Mouse (Mus musculus): Measurements from ENCODE around the gene Mfsd4b4. TPM values are rescaled to one million over a fixed set of nuclear protein-coding genes. Genes with fewer than 3 reads are reported as not detected.
A peak's percentile ranks its signal among the peaks of the same experiment; 100 is the strongest.
"Not testable (repeated sequence)": the region's sequence is repeated elsewhere in the genome, so short reads cannot be mapped to it uniquely, and the experiment has no call there.

The Mfsd4b4 gene
- polyA plus RNA-seq (2016; fragmentation: Nextera tagmentation; extraction: Ambion mirVana), result 5.4 and 5.6 TPM in 2 replicates

DNA sequence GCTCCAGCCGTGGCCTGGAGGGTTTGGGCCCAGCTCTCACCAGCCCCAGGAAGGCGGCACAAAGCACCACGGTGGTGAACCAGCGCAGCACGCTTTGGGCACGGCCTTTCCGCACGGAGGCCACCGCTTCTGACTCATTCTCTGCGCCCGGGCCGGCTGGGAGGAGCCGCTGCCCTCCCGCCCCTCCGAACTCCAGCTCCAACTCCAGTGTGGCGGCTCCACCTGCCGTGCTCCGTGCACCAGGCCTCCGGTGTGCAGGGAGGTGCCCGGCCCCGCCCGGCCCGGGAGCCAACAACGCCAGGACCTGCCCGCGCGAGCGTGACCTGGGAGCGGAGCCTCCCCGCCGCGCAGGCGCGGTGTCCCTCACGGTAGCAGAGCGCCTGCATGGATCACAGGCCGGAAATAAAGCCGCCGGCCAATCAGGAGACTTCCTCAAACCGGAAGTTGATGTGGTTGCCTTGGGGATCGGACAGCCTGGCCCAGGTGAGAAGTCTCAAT is at the start of gene Mfsd4b4:
Gene Mfsd4b4, minus strand, starts transcription at position 365 of the 498 bp plus-strand sequence.
- ATAC-seq (ENCODE audit: low FRiP score), result peak; percentile 99

DNA sequence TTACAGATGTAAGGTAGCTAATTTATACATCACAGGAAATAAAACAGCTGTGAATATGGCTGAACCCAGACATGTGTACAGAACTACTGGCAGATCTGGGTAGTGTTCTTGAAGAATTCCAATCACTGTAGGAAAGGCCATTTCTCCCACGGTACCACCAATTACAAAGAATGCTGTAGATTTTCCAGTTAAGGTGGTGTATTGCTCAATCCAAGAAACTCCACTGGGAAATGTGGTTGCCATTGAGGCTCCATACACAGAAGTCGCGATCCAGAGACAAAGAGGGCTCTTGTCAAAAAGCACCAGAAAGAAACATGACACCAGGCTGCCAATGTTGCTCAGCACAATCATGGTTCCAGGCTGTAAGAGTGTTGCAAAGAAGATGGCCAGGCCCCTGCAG is 48.2 kb upstream of the Mfsd4b4 start:
- H3K9me3 ChIP-seq; ATAC-seq (ENCODE audit: low FRiP score); H3K27me3 ChIP-seq; H3K4me3 ChIP-seq (replicated peaks); H3K9ac ChIP-seq; H3K36me3 ChIP-seq (replicated peaks); H3K4me1 ChIP-seq; H3K4me2 ChIP-seq; H3K27ac ChIP-seq: not testable (repeated sequence)
- WGBS, result 86% methylated on average over 3 of the region's 3 CpGs

More for the DNA sequence above, at the start of gene Mfsd4b4:
- Histone ChIP-seq H3K4me2 (peak within 1 kb of the TSS; percentile 76), H3K4me1 (peaks cover 12% of the 10 kb centered on the region; the same call in 1 of the 2 replicates), H3K4me3 (replicated peaks) (peak within 1 kb of the TSS; percentile 65), H3K36me3 (replicated peaks) (no peaks in the 10 kb centered on the region), H3K27ac (peak within 1 kb of the TSS; percentile 72), H3K9me3 (no peaks in the 10 kb centered on the region), H3K27me3 (no peaks in the 10 kb centered on the region), H3K9ac (peak within 1 kb of the TSS; percentile 77)
- WGBS, result under 1% methylated on average over 41 of the region's 41 CpGs

DNA sequence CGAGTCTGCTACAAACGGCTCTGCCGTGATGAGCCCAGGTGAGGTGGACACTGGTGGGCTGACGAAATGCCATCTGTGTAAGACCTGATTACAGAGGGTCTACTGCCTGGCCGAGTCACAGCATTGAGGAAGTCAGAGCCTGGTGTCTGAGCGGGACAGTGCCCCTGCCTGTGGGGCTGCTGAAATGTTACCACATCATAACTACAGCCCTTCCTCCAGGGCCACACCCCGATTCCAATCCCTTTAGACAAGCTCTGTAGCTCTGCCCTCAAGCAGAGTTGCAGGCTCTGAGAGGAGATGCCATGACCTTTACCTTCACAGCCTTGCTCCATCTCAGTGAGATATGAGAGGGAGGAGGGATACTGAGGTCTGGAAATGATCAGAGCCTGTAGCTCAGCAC is 37.5 kb upstream of the Mfsd4b4 start:
- Histone ChIP-seq H3K9me3 (no peaks in the 10 kb centered on the region), H3K4me1 (no peaks in the 10 kb centered on the region), H3K36me3 (replicated peaks) (no peaks in the 10 kb centered on the region), H3K9ac (no peak overlapping the region), H3K4me3 (replicated peaks) (no peak overlapping the region), H3K27me3 (no peaks in the 10 kb centered on the region), H3K4me2 (no peak overlapping the region), H3K27ac (no peak overlapping the region)
- ATAC-seq (ENCODE audit: low FRiP score), result no peak
- WGBS, result 85% methylated on average over 7 of the region's 7 CpGs

DNA sequence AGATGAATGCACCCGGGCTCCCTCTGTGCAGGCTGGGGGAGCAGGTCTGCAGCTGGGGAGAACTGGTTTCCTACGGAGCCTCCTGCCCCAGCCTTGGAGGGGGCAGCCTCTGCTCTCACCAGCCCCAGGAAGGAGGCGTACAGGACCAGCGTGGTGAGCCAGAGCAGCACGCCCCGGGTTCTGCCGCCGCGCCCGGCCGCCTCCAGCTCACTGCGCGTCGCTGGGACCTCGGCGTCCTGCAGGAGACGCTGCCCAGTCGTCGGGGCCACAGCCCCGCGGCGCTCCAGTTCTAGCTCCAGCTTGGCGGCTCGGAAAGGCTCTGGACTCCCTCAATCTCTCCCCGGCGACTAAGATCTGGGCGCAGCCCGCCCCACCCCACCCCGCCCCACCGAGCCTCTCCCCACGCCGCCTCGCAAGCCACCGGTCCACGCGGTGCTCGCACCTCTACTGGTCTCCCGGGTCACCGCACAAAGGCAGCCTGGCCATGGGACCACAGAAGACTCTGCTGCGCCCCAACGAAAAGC is 27.6 kb upstream of the Mfsd4b4 start, which contains the start of gene Mfsd4b2:
Gene Mfsd4b2, minus strand, starts transcription at position 308 of the 524 bp plus-strand sequence.
- Histone ChIP-seq H3K36me3 (replicated peaks) (no peaks in the 10 kb centered on the region), H3K4me1 (peaks cover 8% of the 10 kb centered on the region), H3K4me3 (replicated peaks) (peak within 1 kb of the TSS; percentile 46), H3K27ac (no peak within 1 kb of the TSS), H3K4me2 (peak within 1 kb of the TSS; percentile 86), H3K9ac (peak within 1 kb of the TSS; percentile 58), H3K27me3 (peaks cover 26% of the 10 kb centered on the region), H3K9me3 (no peaks in the 10 kb centered on the region)
- ATAC-seq (ENCODE audit: low FRiP score), result 0 out of 2 replicates have a peak, but pooled peaks have one; percentile 61
- 2% methylated on average over 31 of the region's 41 CpGs for WGBS

DNA sequence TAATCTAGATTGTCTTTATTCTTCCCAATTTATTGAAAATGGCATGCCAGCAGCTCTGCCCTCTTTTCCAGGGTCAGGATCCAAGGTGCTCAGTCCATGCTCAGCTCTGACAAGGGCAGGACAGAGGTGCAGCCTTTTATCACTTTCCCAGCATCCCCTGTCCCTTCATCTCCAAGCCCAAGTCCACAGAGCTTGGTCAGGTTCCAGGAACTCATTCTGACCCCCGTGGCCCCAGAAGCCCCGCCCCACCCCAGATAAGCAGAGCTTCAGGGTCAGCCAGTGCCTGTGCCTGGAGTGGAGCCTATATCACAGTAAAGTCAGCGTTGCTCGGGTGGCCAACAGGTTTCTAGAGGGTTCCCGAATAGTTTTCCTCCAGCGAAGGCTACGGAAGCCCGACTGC is 25.5 kb upstream of the Mfsd4b4 start:
- H3K27ac ChIP-seq; H3K4me1 ChIP-seq; H3K36me3 ChIP-seq (replicated peaks); ATAC-seq (ENCODE audit: low FRiP score); H3K9me3 ChIP-seq; H3K4me3 ChIP-seq (replicated peaks); H3K9ac ChIP-seq; H3K4me2 ChIP-seq: not testable (repeated sequence)
- H3K27me3 ChIP-seq, result peaks cover 26% of the 10 kb centered on the region
- 82% methylated on average over 8 of the region's 8 CpGs for WGBS

DNA sequence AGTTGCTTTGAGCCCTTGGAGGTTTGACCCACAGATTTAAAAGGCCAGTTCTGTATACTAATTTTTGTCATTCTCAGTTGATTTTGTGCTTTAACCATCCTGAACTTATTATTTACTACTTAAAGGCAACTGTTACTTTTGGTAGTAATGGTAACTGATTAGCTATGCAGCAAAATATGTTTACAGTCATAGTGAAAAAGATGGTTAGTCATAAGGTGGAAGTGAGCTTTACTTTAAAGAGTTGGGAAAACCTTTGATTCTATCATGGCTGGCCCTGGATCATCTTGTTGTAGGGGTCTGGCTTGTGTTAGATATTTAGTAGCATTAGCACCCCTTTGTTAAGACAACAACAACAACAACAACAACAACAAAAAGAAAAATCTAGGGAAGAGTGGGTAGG is 13.6 kb upstream of the Mfsd4b4 start:
- ATAC-seq (ENCODE audit: low FRiP score), result no peak
- no peaks in the 10 kb centered on the region for H3K36me3 ChIP-seq (replicated peaks)

DNA sequence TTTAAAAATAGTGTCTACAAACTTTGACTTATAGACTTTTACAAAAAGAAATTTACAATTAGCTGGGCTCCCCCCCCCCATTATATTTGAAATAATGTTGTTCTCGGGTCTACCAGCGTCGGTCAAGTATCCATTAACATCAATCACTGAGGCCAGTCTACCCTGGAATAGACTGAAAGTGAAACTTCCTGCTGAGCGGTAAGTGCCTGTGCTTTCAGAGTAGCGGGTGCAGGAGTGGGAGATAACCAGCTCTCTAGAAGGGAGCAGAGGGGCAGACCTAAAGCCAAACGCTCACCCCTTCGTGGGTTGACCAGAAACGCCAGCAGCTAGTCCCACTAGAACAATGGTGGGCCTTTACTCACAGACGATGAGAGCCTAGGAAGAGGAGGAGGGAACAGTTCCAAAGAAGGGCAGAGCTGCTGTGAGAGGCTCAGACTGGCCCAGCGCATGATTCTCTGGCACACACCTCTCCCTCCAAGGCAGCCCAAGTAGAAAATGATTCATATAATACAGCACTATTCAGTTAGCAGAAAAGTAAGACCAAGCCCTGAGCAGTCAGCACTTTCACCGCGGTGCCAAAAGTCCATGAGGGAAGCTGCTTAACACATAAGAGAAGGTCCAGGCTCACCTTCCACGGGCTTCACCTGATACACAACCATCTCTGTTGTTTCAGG is 9.9 kb upstream of the Mfsd4b4 start:
- no peak overlapping the region for H3K27ac ChIP-seq
- H3K9me3 ChIP-seq, result no peaks in the 10 kb centered on the region
- H3K9ac ChIP-seq, result no peak overlapping the region
- no peak for ATAC-seq (ENCODE audit: low FRiP score)
- no peak overlapping the region for H3K4me3 ChIP-seq (replicated peaks)
- no peaks in the 10 kb centered on the region for H3K4me1 ChIP-seq
- no peaks in the 10 kb centered on the region for H3K36me3 ChIP-seq (replicated peaks)
- H3K4me2 ChIP-seq, result no peak overlapping the region
- 73% methylated on average over 13 of the region's 13 CpGs for WGBS
- H3K27me3 ChIP-seq, result no peaks in the 10 kb centered on the region

More for the DNA sequence above, 13.6 kb upstream of the Mfsd4b4 start:
- H3K4me2 ChIP-seq, result no peak overlapping the region
- no peak overlapping the region for H3K27ac ChIP-seq
- no peak overlapping the region for H3K4me3 ChIP-seq (replicated peaks)
- H3K9ac ChIP-seq, result no peak overlapping the region
- no peaks in the 10 kb centered on the region for H3K4me1 ChIP-seq
- H3K9me3 ChIP-seq, result no peaks in the 10 kb centered on the region
- H3K27me3 ChIP-seq, result no peaks in the 10 kb centered on the region

DNA sequence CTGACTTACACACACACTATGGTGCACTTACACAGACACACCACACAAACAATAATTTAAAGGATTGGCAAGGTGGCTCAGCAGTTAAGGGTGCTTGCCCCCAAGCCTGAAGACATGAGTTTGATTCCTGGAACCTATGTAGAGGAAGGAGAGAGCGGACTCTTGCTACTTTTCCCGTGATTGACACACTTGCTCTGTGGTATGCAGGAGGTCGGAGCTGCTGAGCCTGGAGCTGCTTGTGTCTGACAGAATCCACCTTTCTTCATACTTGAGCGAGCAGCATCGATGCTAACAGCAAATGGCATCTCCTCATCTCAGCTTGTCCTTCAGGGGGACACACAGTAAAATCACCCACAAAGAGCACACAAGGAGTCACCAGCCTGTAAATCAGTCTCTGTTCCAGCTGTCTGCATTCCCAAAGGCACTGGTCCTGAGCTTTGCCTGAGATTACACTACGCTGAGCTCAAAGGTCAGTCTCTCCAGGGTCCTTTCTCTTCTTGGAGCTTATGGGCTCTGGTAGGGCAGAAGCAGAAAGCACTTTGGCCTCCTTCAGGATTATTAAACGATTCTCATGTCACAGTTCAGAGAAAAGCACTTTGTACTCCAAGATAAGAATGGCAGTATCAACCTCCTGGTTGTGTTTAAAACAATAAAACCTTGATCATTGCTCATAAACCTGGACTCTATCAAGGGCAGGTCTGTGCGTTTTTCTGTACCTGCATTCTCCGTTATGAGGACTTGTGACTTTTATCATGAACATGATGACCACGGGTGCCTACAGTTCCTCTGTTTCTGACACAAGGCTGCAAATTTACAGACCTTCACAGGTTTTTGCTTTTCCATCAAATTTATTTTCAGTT is 8.0 kb upstream of the Mfsd4b4 start:
- WGBS, result 83% methylated on average over 10 of the region's 10 CpGs

DNA sequence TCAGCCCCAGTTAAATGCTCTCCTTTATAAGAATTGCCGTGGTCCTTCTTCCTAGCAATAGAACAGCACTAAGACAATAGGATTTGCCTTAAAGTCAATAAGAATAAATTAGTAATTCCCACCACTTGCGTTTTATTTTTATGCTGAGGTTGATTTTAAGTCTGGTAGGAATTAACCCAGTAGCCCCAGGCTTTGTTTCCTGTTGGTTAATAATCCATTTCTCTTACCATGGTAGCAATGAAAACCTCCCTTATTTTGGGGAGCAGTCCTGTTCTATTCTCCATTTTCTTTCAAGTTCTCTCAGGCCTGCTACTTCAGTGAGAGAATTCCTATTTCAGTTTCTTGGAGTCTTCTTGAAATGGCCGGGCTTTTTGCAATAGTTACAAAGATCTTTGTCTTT is 5.2 kb upstream of the Mfsd4b4 start:
- Histone ChIP-seq H3K9me3 (no peaks in the 10 kb centered on the region), H3K4me3 (replicated peaks) (no peak overlapping the region), H3K36me3 (replicated peaks) (no peaks in the 10 kb centered on the region), H3K4me2 (no peak overlapping the region), H3K9ac (no peak overlapping the region), H3K27ac (no peak overlapping the region), H3K4me1 (peaks cover 4% of the 10 kb centered on the region; the same call in 1 of the 2 replicates), H3K27me3 (no peaks in the 10 kb centered on the region)
- WGBS, result 74% methylated on average over 3 of the region's 3 CpGs
- ATAC-seq (ENCODE audit: low FRiP score), result no peak

More for the DNA sequence above, 8.0 kb upstream of the Mfsd4b4 start:
- Histone ChIP-seq H3K27ac (no peak overlapping the region), H3K9ac (no peak overlapping the region), H3K27me3 (no peaks in the 10 kb centered on the region), H3K4me1 (no peaks in the 10 kb centered on the region), H3K4me3 (replicated peaks) (no peak overlapping the region), H3K36me3 (replicated peaks) (no peaks in the 10 kb centered on the region), H3K9me3 (no peaks in the 10 kb centered on the region), H3K4me2 (no peak overlapping the region)
- no peak for ATAC-seq (ENCODE audit: low FRiP score)

DNA sequence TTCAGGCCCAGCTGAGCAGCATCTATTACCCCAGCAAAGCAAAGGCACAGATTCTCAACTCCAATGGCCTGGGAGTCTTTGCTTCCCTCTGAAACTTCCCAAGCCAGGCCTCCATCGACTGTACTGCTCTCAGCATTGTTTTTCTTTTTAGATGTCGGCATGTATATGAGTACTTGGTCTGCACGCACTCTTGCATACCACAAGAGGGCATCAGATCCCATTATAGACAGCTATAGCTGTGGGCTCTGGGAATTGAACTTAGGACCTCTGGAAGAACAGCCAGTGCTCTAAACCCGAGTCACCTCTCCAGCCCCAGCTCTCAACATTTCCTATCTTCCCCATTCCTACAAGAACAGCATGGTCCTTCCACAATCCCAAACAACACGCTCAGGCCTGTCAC is 2.5 kb downstream of the Mfsd4b4 start:
- H3K4me2 ChIP-seq, result no peak overlapping the region
- H3K27ac ChIP-seq, result no peak overlapping the region
- no peaks in the 10 kb centered on the region for H3K36me3 ChIP-seq (replicated peaks)
- ATAC-seq (ENCODE audit: low FRiP score), result no peak
- H3K9ac ChIP-seq, result no peak overlapping the region
- H3K4me1 ChIP-seq, result peaks cover 15% of the 10 kb centered on the region; the same call in 1 of the 2 replicates
- H3K27me3 ChIP-seq, result no peaks in the 10 kb centered on the region
- WGBS, result 79% methylated on average over 5 of the region's 5 CpGs
- no peaks in the 10 kb centered on the region for H3K9me3 ChIP-seq
- H3K4me3 ChIP-seq (replicated peaks), result no peak overlapping the region

DNA sequence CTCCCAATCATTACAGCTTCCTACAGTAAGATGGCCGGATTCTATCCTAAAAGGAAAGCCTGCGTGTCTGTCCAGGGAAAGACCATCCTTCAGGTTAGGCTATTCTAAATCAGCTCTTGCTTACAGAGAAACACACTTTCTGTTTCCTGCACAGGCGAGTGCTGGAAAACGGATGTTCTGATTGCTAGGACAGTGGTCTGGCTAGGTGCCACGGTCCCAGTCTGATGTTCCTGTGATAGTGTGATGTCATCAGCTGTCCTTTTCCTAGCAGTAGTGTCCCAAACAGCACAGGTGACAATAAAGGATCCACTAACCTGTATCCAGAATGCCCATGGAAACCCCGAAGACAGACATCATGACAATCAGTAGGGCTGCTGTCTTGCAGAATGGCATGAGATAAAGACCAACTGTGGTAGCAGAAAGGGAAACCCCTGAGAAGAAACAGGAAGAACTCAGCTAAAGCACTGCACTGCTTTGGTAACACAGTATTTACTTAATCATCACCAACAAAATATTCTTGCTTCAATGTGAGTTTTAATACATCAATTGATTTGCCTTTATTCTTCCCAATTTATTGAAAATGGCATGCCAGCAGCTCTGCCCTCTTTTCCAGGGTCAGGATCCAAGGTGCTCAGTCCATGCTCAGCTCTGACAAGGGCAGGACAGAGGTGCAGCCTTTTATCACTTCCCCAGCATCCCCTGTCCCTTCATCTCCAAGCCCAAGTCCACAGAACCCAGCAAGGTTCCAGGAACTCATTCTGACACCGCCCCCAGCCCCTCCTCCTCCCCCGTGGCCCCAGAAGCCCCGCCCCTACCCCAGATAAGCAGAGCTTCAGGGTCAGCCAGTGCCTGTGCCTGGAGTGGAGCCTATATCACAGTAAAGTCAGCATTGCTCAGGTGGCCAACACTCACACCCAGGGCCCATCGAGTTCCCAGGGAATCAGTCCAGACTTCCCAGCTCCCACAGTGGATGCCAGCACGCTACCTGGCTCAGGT is 5.0 kb downstream of the Mfsd4b4 start:
- Histone ChIP-seq H3K9ac (no peak overlapping the region), H3K4me2 (no peak overlapping the region), H3K4me1 (peaks cover 15% of the 10 kb centered on the region; the same call in 1 of the 2 replicates), H3K9me3 (no peaks in the 10 kb centered on the region), H3K27ac (no peak overlapping the region), H3K27me3 (no peaks in the 10 kb centered on the region), H3K4me3 (replicated peaks) (no peak overlapping the region), H3K36me3 (replicated peaks) (no peaks in the 10 kb centered on the region)
- 72% methylated on average over 11 of the region's 11 CpGs for WGBS
- no peak for ATAC-seq (ENCODE audit: low FRiP score)

All from forebrain, embryonic 12.5 days (tissue).